Mouse (Mus musculus) heart, adult 2 months (tissue): ENCODE measurements around the gene Rabepk.

ENCODE experiments used
- CTCF ChIP-seq: fragments of 200-600 bp; IDR thresholded peaks from 2 replicates; pipeline ENCODE4 v1.8.1; 2022; ENCODE audit warnings: antibody characterized with exemption, mild to moderate bottlenecking, moderate library complexity
- EP300 ChIP-seq: fragments of 200-500 bp; IDR thresholded peaks from 2 replicates; pipeline ENCODE4 v1.6.1; 2011; ENCODE audit warnings: low read depth, low read length, control low read depth; ENCODE audit not compliant: insufficient read depth
- POLR2A ChIP-seq: fragments of 200-500 bp; IDR thresholded peaks from 2 replicates; pipeline ENCODE4 v1.6.1; 2011; ENCODE audit warnings: mild to moderate bottlenecking, low read depth, low read length, control low read depth; ENCODE audit not compliant: insufficient read depth

DNA sequence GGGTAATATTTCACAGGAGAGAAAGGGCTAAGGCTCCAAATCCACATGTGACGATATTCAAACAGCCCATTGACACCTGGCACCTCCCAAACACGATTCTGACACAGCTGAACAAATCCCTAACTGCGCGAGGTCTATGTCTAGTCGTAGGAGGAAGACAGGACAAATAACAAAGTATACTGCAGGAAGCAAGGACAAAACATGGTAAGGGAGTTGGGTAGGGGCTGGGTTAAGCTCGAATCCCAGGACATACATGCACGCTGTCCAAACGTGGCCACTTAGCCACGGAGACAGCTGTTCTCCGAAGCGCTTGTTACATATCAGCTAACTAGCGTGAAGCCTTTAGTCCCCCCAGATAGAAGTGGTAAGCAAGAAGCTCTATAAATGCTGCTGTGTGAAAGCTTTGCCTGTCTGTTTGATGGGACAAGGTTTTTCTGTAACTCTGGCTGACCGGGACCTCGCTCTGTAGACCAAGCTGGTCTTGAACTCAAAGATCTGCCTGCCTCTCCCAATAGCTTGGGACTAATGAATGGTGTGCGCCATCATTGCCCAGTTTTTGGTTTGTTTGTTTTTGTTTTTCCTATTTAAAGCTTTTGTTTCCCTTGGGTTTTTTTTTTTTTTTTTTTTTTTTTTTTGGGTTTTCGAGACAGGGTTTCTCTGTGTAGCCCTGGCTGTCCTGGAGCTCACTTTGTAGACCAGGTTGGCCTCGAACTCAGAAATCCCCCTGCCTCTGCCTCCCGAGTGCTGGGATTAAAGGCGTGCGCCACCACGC, 26.9 kb upstream of the Rabepk start:
- no peak for TF ChIP-seq POLR2A
- TF ChIP-seq CTCF, result no peak
- no peak for TF ChIP-seq EP300
